Mouse (Mus musculus) hindbrain, postnatal 0 days (tissue): ENCODE data around the gene Kcnj9. TPM values are rescaled to one million over a fixed set of nuclear protein-coding genes. Genes with fewer than 3 reads are reported as not detected.
A peak's percentile ranks its signal among the peaks of the same experiment; 100 is the strongest.

Source experiments
- ATAC-seq: fragments of 200-750 bp; cut with Nextera tagmentation; 2 replicates; pipeline ENCODE4 v1.8.0; 2017; ENCODE audit warnings: mild to moderate bottlenecking, moderate TSS enrichment, moderate library complexity
- DNase-seq: peaks from one replicate; pipeline ENCODE4 v3.0.0-alpha.2; 2015; ENCODE audit warnings: low spot score
- H3K27ac ChIP-seq: fragments of 300-500 bp; sonication (generic); 2 replicates; pipeline ENCODE4 v1.5.1; 2014; ENCODE audit warnings: mild to moderate bottlenecking
- H3K27me3 ChIP-seq: fragments of 300-500 bp; sonication (generic); 2 replicates; pipeline ENCODE4 v1.6.1; 2014; ENCODE audit warnings: low read length, mixed read lengths; ENCODE audit not compliant: insufficient read depth
- H3K36me3 ChIP-seq: fragments of 300-500 bp; sonication (generic); 2 replicates; pipeline ENCODE4 v1.6.1; 2014; ENCODE audit warnings: low read length, mixed read lengths; ENCODE audit not compliant: insufficient read depth
- H3K4me1 ChIP-seq: fragments of 300-500 bp; sonication (generic); 2 replicates; pipeline ENCODE4 v1.6.1; 2014; ENCODE audit warnings: antibody characterized with exemption, low read length, mixed read lengths; ENCODE audit not compliant: insufficient read depth
- H3K4me2 ChIP-seq: fragments of 300-500 bp; sonication (generic); 2 replicates; pipeline ENCODE4 v1.6.1; 2014; ENCODE audit warnings: low read depth, mild to moderate bottlenecking, low read length, moderate library complexity, mixed read lengths
- H3K4me3 ChIP-seq: fragments of 300-500 bp; sonication (generic); 2 replicates; pipeline ENCODE4 v1.5.1; 2014; ENCODE audit warnings: low read length
- H3K9ac ChIP-seq: fragments of 300-500 bp; sonication (generic); replicated peaks from 2 replicates; pipeline ENCODE4 v1.6.1; 2014; ENCODE audit warnings: mild to moderate bottlenecking, low read length, moderate library complexity, mixed read lengths
- H3K9me3 ChIP-seq: fragments of 300-500 bp; sonication (generic); 2 replicates; pipeline ENCODE4 v1.6.1; 2016; ENCODE audit warnings: low read length, mixed read lengths
- CTCF ChIP-seq: IDR thresholded peaks from 2 replicates; pipeline ENCODE4 v1.5.1; 2016; ENCODE audit warnings: antibody characterized with exemption, control low read depth, low read depth
- WGBS: fragments of 180-500 bp; shearing (Covaris S2); extraction: QIAGEN DNeasy Blood & Tissue Kit; methylation state at CpG from one replicate; pipeline ENCODE4 v1.1.7; 2014; 5-methylcytosine and 5-hydroxymethylcytosine counted together
- polyA plus RNA-seq: library from polyadenylated mRNA; unstranded; fragments of >200 nt; fragmentation: Nextera tagmentation; extraction: Ambion mirVana; gene quantifications from 2 replicates; pipeline ENCODE4 v1.2.1, GENCODE M21; 2015
- total RNA-seq: library from RNA; depleted of rRNA; stranded (reverse); fragments of >200 nt; gene quantifications from 2 replicates; pipeline ENCODE4 v1.2.3, GENCODE M21; 2014

Kcnj9 gene
- total and polyA plus RNA-seq, 2 experiments from 2014 or later, result 3.6 to 9.8 TPM

DNA sequence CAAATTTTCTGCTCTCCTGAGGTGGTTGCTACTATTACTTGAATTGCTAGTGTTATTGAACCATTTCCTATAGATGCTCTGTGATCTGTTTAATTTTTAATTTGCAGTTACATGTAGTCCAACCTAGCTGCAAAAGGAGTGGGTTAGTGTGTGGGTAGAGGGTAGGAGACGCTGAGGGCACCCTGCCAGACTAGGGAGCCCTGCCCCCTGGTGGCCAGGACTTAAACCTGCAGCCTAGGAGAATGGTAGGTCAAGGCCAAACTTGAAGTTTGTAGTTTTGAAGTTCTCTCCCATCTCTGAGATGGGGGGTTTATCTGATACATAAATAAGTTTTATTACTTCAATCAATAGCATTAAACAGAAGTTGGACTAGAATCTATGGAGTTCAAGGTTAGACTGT is 28.4 kb upstream of the Kcnj9 start:
- DNase-seq, result peak; percentile 70
- ATAC-seq, result peak; percentile 67
- H3K4me2 ChIP-seq, result no peak overlapping the region
- 5% methylated on average over 1 of the region's 1 CpGs for WGBS
- no peaks in the 10 kb centered on the region for H3K27me3 ChIP-seq
- H3K4me3 ChIP-seq, result no peak overlapping the region
- no peak overlapping the region for H3K9ac ChIP-seq
- H3K36me3 ChIP-seq, result no peaks in the 10 kb centered on the region
- TF ChIP-seq CTCF, result peak; percentile 94
- no peaks in the 10 kb centered on the region for H3K4me1 ChIP-seq
- no peaks in the 10 kb centered on the region for H3K9me3 ChIP-seq
- no peak overlapping the region for H3K27ac ChIP-seq

DNA sequence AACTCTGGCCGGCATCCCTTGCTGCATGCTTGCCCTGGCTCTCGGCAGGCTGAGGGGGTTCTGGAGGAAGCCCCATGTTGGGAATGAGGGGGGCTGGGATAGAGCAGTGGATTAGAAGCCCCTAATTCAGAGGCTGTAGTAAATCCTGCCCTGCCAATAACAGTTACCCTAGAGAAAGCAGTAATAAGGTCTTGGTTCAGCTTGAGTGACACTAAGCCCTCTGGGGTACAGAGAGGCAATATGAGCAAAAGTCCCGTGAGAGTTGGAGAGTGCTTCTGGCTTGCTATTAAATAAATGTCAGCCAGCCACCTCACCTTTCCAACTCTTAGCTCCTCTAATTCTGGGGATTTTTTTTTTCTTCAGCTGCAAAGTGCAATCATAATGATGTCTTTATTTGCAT is 26.2 kb upstream of the Kcnj9 start:
- H3K4me2 ChIP-seq, result no peak overlapping the region
- 28% methylated on average over 3 of the region's 3 CpGs for WGBS
- TF ChIP-seq CTCF, result no peak
- peak overlapping the region; percentile 41; the same call in 1 of the 2 replicates for H3K27ac ChIP-seq
- no peaks in the 10 kb centered on the region for H3K9me3 ChIP-seq
- no peak overlapping the region for H3K9ac ChIP-seq
- peaks cover 5% of the 10 kb centered on the region for H3K4me1 ChIP-seq
- no peak overlapping the region for H3K4me3 ChIP-seq
- no peaks in the 10 kb centered on the region for H3K27me3 ChIP-seq
- DNase-seq, result peak; percentile 39
- H3K36me3 ChIP-seq, result no peaks in the 10 kb centered on the region
- ATAC-seq, result no peak

DNA sequence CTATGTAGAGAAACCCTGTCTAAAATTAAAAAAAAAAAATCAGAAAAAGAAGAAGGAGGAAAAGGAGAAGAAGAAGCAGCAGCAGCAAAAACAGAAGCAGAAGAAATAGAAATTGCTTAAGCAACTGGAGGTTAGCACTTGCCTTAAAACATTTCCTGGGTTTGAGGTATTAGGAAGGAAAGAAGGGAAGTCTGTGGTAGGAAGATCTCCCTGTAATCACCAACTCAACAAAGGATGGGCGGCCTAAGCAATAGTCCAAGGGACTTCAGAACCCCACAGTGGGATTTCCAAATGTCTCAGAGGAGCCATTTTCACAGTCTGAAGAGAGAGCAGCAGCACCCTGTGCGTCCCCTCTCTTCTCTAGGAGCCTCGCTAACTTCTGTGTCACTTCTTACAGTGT is 23.3 kb upstream of the Kcnj9 start:
- peaks cover 6% of the 10 kb centered on the region for H3K4me1 ChIP-seq

DNA sequence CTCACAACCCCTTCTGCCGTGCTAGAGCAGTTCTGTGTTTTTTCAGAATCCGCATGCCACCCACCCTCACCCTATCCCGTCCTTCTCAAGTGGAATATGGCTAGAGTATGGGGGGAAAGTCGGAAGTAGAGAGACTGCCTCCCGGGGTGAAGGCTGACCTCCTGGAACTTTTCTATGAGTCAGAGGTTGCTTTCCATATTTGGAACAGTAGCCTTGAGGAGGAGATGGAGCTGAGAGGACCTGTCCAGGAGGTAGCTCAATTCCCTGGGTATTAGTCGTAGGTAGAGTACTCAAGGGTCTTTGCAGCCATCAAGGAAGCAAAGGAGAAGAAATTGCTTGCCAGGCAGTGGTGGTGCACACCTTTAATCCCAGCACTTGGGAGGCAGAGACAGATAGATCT is 22.9 kb upstream of the Kcnj9 start:
- Histone ChIP-seq H3K4me2 (no peak overlapping the region), H3K4me3 (no peak overlapping the region), H3K27me3 (no peaks in the 10 kb centered on the region), H3K27ac (no peak overlapping the region), H3K9ac (no peak overlapping the region), H3K9me3 (no peaks in the 10 kb centered on the region), H3K4me1 (peaks cover 6% of the 10 kb centered on the region), H3K36me3 (no peaks in the 10 kb centered on the region)
- DNase-seq (no peak), ATAC-seq (no peak)
- 69% methylated on average over 6 of the region's 6 CpGs for WGBS
- no peak for TF ChIP-seq CTCF

More for the DNA sequence above, 23.3 kb upstream of the Kcnj9 start:
- DNase-seq, result no peak
- no peaks in the 10 kb centered on the region for H3K36me3 ChIP-seq
- H3K27ac ChIP-seq, result no peak overlapping the region
- WGBS, result 84% methylated on average over 3 of the region's 3 CpGs
- H3K27me3 ChIP-seq, result no peaks in the 10 kb centered on the region
- no peak for TF ChIP-seq CTCF
- no peak for ATAC-seq
- no peaks in the 10 kb centered on the region for H3K9me3 ChIP-seq
- H3K4me2 ChIP-seq, result no peak overlapping the region
- H3K9ac ChIP-seq, result no peak overlapping the region
- H3K4me3 ChIP-seq, result no peak overlapping the region

DNA sequence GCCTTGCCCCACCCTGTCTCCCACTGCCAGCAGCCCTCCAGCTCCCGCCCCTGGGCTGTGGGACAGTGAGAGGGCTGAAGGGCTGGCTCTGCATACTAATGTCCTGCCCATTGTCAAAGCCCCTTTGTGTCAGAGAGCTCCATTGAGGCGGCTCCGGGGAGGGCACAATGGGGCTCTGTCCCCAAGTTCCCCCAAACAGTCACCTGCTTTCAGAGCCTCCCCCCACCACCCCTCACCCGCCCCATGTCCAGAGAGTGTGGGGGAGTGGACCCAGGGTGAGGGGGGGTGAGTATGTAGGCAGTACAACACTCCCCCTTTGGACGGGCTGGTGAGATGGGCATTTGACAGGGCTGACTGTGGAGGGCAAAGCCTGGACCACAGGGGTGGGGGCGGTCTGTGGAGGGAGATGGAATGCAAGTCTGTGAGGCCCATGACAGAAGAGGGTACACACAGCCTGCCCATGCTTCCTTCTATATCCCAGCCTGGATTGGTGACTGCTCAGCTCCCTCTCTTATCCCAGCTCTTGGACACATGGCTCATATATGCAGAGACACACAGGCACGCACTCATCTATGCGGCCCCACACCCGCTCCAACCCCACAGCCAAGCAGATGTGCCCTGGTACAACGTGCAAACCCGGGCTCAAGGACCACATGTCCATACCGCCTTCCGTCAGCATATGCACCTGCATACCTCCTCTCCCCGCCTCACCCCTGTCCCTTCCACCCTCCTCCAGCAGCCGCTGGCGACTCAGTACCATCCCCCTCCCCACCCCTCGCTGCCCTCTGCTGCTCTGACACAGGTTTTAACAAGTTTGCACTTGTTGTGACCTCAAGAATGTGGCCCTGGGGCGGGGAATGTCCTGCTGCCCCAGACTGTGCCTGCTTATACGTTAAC is 21.0 kb upstream of the Kcnj9 start:
- DNase-seq (peak; percentile 86), ATAC-seq (peak; percentile 97)
- 0 out of 2 replicates have a peak overlapping the region, but pooled peaks have one; percentile 13 for H3K9ac ChIP-seq
- H3K27me3 ChIP-seq, result no peaks in the 10 kb centered on the region
- no peaks in the 10 kb centered on the region for H3K36me3 ChIP-seq
- H3K4me2 ChIP-seq, result 0 out of 2 replicates have a peak overlapping the region, but pooled peaks have one; percentile 21
- H3K27ac ChIP-seq, result peak overlapping the region; percentile 82
- H3K4me1 ChIP-seq, result peaks cover 9% of the 10 kb centered on the region
- H3K9me3 ChIP-seq, result no peaks in the 10 kb centered on the region
- no peak overlapping the region for H3K4me3 ChIP-seq
- 11% methylated on average over 19 of the region's 19 CpGs for WGBS
- no peak for TF ChIP-seq CTCF

DNA sequence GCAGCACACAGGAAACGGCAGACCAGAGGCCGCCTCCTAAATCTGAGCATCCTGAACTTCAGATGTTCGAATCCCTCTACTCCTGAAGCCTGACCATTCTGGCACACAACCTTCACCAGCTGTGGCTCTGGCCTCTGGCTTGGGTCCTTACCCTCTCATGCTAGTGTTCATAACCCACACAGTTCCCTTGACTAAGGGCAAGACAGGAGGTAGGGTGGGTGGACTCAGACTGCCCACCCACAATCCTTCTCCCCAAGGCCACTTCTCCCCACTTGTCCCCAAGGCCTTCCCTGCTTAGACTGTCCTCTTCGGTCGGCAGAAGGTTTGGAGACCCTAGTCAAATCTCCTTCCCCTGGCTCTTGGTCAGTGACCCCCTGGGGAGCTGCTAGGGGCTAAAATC is 20.4 kb upstream of the Kcnj9 start:
- H3K4me2 ChIP-seq, result no peak overlapping the region
- peak overlapping the region; percentile 82 for H3K27ac ChIP-seq
- H3K27me3 ChIP-seq, result no peaks in the 10 kb centered on the region
- H3K9ac ChIP-seq, result no peak overlapping the region
- H3K9me3 ChIP-seq, result no peaks in the 10 kb centered on the region
- TF ChIP-seq CTCF, result no peak
- H3K4me1 ChIP-seq, result peaks cover 9% of the 10 kb centered on the region
- ATAC-seq, result peak; percentile 22; the same call in 1 of the 2 replicates
- H3K4me3 ChIP-seq, result no peak overlapping the region
- no peaks in the 10 kb centered on the region for H3K36me3 ChIP-seq
- no peak for DNase-seq
- WGBS, result 29% methylated on average over 5 of the region's 5 CpGs

DNA sequence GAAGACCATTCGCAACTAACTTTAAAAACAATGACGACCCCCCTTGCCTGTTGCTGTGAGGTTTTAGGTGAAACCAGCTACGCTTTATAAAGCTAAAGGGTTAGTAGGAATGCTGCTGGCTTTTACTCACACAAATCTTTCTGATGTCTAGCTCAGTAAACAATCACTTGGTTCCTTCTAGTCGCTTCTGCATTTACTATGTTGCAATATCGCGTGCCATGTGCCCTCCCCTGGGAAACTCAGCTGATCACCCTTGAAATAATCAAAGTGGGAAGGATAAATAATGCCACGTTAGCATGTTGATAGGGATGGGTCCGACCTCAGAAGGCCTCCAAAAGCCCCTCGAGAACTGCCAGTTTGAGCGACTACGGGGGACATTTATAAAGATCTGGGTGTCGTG is 18.3 kb upstream of the Kcnj9 start:
- no peak for TF ChIP-seq CTCF
- H3K27me3 ChIP-seq, result no peaks in the 10 kb centered on the region
- 86% methylated on average over 12 of the region's 12 CpGs for WGBS
- H3K4me1 ChIP-seq, result peaks cover 9% of the 10 kb centered on the region
- ATAC-seq (no peak), DNase-seq (no peak)
- no peaks in the 10 kb centered on the region for H3K9me3 ChIP-seq
- H3K27ac ChIP-seq, result peak overlapping the region; percentile 82; the same call in 1 of the 2 replicates
- no peak overlapping the region for H3K4me3 ChIP-seq
- H3K36me3 ChIP-seq, result no peaks in the 10 kb centered on the region
- H3K9ac ChIP-seq, result no peak overlapping the region
- no peak overlapping the region for H3K4me2 ChIP-seq
